20 mouse cellular contexts compared by ENCODE assay signal in the genomic region with DNA sequence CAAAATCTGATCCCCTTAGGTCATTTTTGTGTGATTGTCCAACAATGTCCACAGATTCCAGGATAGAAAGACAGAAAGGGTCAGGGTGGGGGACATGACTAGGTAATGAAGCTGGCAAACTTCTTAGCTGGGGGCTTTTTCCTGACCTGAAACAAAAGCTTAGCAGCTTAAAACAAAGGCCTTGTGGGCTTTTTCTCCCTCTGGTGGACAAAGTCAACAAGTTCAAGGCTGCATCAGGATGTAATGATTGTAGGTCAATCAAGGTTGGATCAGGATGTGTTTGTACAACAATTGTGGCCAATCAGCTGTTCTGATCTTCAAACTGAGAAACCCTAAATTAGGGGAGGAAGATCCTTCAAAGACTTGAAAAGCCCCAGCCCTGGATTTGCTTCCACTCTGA.
A peak's percentile ranks its signal among the peaks of the same experiment; 100 is the strongest.
DNase-seq lines count a peak whose midpoint lies in the region; ATAC-seq and TF ChIP-seq lines count a peak whose summit lies in the region.
"Had no signal": no experiment of that assay in that cellular context is flagged by ENCODE, and none has a peak within 500 bp of the region (broad histone marks: within the 10 kb centered on the region; RNA-seq: fewer than 3 reads in every experiment).

No protein-coding gene starts in this region.

- no peak for TF ChIP-seq EP300 in CH12.LX (IDR thresholded peaks at IDR 0.05; ENCODE audit: low read length)

- no peak overlapping the region for H3K9ac ChIP-seq in lung, embryonic 14.5 days
- no peak overlapping the region for H3K9ac ChIP-seq in CH12.LX (ENCODE audit: insufficient read depth, low read depth)
- H3K9ac ChIP-seq: embryonic facial prominence, embryonic 15.5 days; forebrain, embryonic 12.5 days had no signal

- H3K4me3 ChIP-seq in lung, embryonic 14.5 days (ENCODE audit: low read depth, low read length): no peak overlapping the region
- no peak overlapping the region for H3K4me3 ChIP-seq in CH12.LX (replicated peaks in 1 of 3; ENCODE audit: low read depth in 2 of 3, low read length in 2 of 3, poor library complexity in 1 of 3)
- H3K4me3 ChIP-seq: embryonic facial prominence, embryonic 15.5 days; forebrain, embryonic 12.5 days; megakaryocyte, embryonic 14.5 days; myocyte had no signal

- TF ChIP-seq POLR2A in CH12.LX (IDR thresholded peaks at IDR 0.05; ENCODE audit: low read depth, low read length): no peak

- H3K27ac ChIP-seq in lung, embryonic 14.5 days (ENCODE audit: low read depth): no peak overlapping the region
- no peak overlapping the region for H3K27ac ChIP-seq in CH12.LX (ENCODE audit: insufficient read depth, low read depth)
- H3K27ac ChIP-seq: embryonic facial prominence, embryonic 15.5 days; forebrain, embryonic 12.5 days had no signal

- intact Hi-C loops in heart, postnatal 10 days (cut with DNase I): no loop called here

- ATAC-seq in lung, embryonic 14.5 days (ENCODE audit: insufficient read depth): no peak
- ATAC-seq: hindbrain, embryonic 16.5 days had no signal

- H3K79me2 ChIP-seq in CH12.LX (replicated peaks; ENCODE audit: control insufficient read depth, extremely low read depth, insufficient read depth, poor library complexity, severe bottlenecking): no peaks in the 10 kb centered on the region

- H3K4me2 ChIP-seq in lung, embryonic 14.5 days: no peak overlapping the region
- H3K4me2 ChIP-seq in CH12.LX (ENCODE audit: insufficient read depth, low read depth, poor library complexity, severe bottlenecking): no peak overlapping the region
- H3K4me2 ChIP-seq: embryonic facial prominence, embryonic 15.5 days; forebrain, embryonic 12.5 days had no signal

- TF ChIP-seq RAD21 in CH12.LX (IDR thresholded peaks at IDR 0.05; ENCODE audit: low read depth, low read length): peak; percentile 45

- dilution Hi-C loops in CH12.LX (cut with MboI; ENCODE audit: extremely low pct_ligation_motif_present, extremely low pct_unique_long_range_greater_than_20kb, low sequenced_read_pairs): no loop called here

- peak; percentile 27 for DNase-seq in heart, adult 11 months
- DNase-seq in heart, postnatal 10 days: no peak
- DNase-seq in lung, embryonic 14.5 days: peak; percentile 6
- no peak for DNase-seq in lung, postnatal 25 days (ENCODE audit: low spot score)
- DNase-seq in CH12.LX (ENCODE audit: extremely low read depth): peak; percentile 24
- peak; percentile 11 for DNase-seq in brain, adult 2 months (ENCODE audit: low read depth, low spot score)
- DNase-seq in frontal cortex, postnatal 10 days (ENCODE audit: low spot score in 2 of 2): no peak
- no peak for DNase-seq in ovary, postnatal 10 days (ENCODE audit: low spot score)
- DNase-seq: adrenal gland, postnatal 10 days; cerebellum, adult 8-10 months; heart, adult 18-20 months; kidney, adult 9 months; lung, adult 2 months; right cerebral cortex, postnatal 14 days; thymus, postnatal 4 days had no signal

- peak; percentile 40 for TF ChIP-seq CTCF in lung, embryonic 14.5 days (IDR thresholded peaks at IDR 0.05; ENCODE audit: low read depth)
- TF ChIP-seq CTCF in CH12.LX (conservative IDR thresholded peaks at IDR 0.05 in 1 of 2, IDR thresholded peaks at IDR 0.05 in 1 of 2; ENCODE audit: low read depth in 2 of 2, low read length in 2 of 2): peak; percentile 29 to 63; a peak in 3 of 4 replicates

- no peaks in the 10 kb centered on the region for H3K36me3 ChIP-seq in lung, embryonic 14.5 days (ENCODE audit: insufficient read depth)
- H3K36me3 ChIP-seq in CH12.LX (replicated peaks in 1 of 2; ENCODE audit: control insufficient read depth in 1 of 2, insufficient read depth in 1 of 2, low read length in 1 of 2): no peaks in the 10 kb centered on the region
- H3K36me3 ChIP-seq: embryonic facial prominence, embryonic 15.5 days; forebrain, embryonic 12.5 days had no signal

- in situ Hi-C loops in CH12.LX (cut with MboI; ENCODE audit: low pct_ligation_motif_present, low pct_unique_long_range_greater_than_20kb, low sequenced_read_pairs): no loop called here

- no peaks in the 10 kb centered on the region for H3K27me3 ChIP-seq in lung, embryonic 14.5 days (ENCODE audit: insufficient read depth, low read length)
- no peaks in the 10 kb centered on the region for H3K27me3 ChIP-seq in CH12.LX (replicated peaks)
- H3K27me3 ChIP-seq: embryonic facial prominence, embryonic 15.5 days; forebrain, embryonic 12.5 days; megakaryocyte, embryonic 14.5 days had no signal

- no peaks in the 10 kb centered on the region for H3K4me1 ChIP-seq in lung, embryonic 14.5 days (ENCODE audit: insufficient read depth)
- H3K4me1 ChIP-seq in CH12.LX (ENCODE audit: control insufficient read depth in 1 of 2, insufficient read depth in 2 of 2): no peaks in the 10 kb centered on the region
- H3K4me1 ChIP-seq: megakaryocyte, embryonic 14.5 days had no signal

- H3K9me3 ChIP-seq in lung, embryonic 14.5 days (ENCODE audit: low read depth, low read length): no peaks in the 10 kb centered on the region
- H3K9me3 ChIP-seq in CH12.LX (replicated peaks; ENCODE audit: low read length): no peaks in the 10 kb centered on the region
- H3K9me3 ChIP-seq: embryonic facial prominence, embryonic 15.5 days; forebrain, embryonic 12.5 days; megakaryocyte, embryonic 14.5 days had no signal

TF ChIP-seq in CH12.LX, 34 proteins besides CTCF, POLR2A, EP300 and RAD21:
- TF ChIP-seq SMC3 (IDR thresholded peaks at IDR 0.05; ENCODE audit: low read depth, low read length): peak; percentile 46
- no peak for TF ChIP-seq GABPA (IDR thresholded peaks at IDR 0.05; ENCODE audit: insufficient replicate concordance, low read depth, low read length)

Comparison
In these comparisons a context has a peak if more than half of its experiments do, and no peak if none do; other contexts are left out.
1. DNase-seq: peak in heart, adult 11 months (single experiment), lung, embryonic 14.5 days (single experiment), CH12.LX (single experiment) and brain, adult 2 months (single experiment); none in heart, postnatal 10 days (0 of 2), lung, postnatal 25 days (single experiment), frontal cortex, postnatal 10 days (0 of 2) and ovary, postnatal 10 days (single experiment).